Mouse (Mus musculus) neural tube, embryonic 10.5 days (tissue): ENCODE data around the gene Pde6h.
A peak's percentile ranks its signal among the peaks of the same experiment; 100 is the strongest.

Experiments
- DNase-seq: peaks from one replicate; pipeline ENCODE4 v3.0.0-alpha.2; 2017; ENCODE audit warnings: low spot score; ENCODE audit errors: extremely low spot score

Pde6h gene

DNA sequence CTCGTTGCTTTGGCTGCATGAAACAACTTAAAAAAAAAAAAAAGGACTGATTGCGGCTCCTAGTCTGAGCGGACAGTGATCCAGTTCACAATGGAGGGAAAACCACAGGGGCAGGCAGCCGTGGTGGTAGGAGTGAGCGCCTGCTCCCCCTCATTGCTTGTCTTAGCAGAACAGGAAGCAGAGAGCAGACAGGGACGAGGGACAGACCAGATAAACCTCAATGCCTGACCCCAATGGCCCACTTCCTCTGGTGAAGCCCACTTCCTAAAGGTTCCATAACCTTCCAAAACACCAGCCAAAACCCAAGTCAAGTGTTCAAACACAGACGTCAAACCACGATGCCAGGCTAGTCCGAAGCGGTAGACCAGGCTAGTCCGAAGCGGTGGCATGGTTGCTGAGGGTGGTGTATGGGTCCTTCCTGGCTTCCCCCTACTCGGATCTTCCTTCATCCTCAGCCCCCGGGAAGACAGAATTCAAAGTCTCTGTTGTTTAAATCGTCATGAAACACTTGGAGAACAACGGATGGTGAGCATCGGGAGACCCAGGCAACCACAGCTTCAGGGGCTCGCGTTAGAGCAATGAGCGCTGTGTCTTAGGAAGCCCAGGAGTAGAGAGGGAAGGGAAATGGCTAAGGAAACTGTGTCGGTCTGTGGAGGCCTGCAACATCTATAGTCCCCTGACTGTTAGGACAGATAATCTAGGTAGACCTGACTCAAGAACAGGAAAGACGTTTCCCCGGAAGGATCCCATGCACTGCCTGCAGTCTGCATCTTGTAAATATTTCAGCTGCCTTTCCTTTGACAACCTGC, 55.8 kb downstream of the Pde6h start:
- DNase-seq, result no peak

DNA sequence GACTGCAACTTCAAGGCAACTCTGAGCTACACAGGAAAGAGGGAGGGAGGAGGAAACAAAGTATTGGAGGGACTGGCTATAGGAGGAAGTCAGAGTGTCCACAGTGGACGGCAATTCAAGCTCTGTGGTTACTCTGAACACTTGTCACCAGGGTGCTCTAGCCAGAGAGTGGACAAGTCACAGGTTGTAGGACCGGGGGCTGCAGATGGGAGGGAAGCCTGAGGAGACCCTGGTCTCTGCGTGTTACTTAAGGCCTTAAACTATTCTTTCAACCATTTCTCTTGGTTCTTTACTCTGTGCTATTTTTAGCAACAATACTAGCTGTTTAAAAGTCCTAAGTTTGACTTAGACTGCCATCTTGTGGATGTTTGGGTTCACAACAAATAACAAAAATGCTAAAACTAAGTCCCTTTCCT, 56.7 kb downstream of the Pde6h start:
- DNase-seq, result peak; percentile 19

GRCm38 (mm10) chr6:136982581-136982980, 58.9 kb downstream of the Pde6h start:
- DNase-seq, result no peak

DNA sequence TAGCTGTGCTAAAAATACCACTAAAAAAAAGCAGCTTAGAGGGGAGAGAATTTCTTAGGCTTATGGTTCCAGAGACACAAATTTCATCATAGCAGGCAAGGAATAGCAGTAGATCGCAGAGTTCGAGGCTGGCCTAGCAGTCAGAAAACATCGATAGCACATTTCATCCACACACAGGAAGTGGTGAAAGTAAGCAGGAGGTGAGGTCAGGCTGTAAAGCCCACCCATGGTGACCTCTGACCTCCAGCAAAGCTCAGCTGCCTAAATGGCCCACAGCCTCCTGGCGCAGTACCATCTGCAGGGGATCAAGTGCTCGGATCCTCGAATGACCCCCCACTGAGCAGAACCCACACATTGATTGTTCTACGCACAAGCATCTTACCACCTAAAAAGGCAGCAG, 59.6 kb downstream of the Pde6h start:
- DNase-seq, result no peak

DNA sequence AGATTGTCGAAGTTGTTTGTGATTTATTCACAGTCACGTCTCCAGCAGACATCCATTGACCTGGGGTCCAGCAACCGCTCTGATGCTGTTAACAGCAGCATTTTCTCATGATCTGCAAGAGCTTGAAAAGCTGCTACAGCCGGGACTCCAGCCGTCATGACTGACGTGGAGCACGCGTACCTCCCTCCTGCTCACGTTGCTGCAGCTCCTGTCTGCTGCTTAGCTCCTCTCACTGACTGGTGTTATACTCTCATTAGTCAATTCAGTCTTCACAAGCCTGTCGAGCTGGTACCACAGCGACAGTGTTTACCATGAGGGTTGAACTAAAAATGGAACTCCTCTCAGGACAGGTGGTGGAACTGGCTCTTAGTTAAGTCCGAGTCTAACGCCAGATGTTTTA, 62.4 kb downstream of the Pde6h start:
- no peak for DNase-seq

- DNase-seq, result no peak
Observed at GRCm38 (mm10) chr6:136986718-136987117, 63.1 kb downstream of the Pde6h start.

DNA sequence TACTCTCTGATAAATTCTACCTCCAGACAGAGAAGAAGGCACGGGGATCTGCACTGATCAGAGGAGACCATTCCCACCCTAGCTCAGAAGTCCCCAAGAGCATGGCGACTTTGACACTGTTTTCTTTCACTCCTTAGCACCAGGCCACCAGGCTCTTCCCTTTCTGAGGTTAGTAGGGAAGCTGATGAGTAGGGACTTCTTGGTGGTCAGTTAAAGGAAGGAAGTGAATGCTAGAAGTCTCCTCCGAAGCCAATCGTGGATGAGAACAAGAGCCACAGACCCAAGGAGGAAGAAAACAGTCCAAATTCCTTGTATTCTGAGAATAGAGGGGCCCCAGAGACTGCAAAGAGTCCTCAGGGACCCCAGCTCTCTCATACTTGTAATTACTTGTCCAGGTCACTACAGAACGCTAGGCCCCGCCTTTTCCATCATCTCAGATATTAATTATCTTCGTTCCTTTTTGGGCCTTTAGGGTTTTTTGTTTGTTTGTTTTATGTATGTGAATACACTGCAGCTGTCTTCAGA, 65.0 kb downstream of the Pde6h start:
- no peak for DNase-seq

GRCm38 (mm10) chr6:136989824-136990497, 66.3 kb downstream of the Pde6h start:
- DNase-seq, result no peak

DNA sequence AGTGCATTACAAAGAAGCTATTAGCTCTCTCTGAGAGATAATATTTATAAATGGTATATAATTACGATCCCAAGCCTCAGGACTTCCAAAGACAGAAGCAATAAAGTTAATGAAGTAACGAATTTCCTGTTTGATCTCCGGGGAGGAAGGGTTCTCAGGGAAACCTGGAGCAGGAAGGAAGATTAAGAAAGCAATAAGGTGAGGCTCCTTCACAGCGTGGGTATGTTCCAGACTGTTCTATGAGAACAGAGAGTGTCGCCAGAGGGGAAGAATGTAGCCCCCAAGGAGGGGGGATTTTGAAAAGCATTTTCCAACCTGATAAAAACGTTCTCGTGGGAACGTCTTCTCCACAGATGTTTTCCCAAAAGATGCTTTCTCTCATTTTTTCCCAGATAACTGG, 66.9 kb downstream of the Pde6h start:
- DNase-seq, result no peak

GRCm38 (mm10) chr6:136993574-136993973, 69.9 kb downstream of the Pde6h start:
- no peak for DNase-seq

- no peak for DNase-seq
Observed at GRCm38 (mm10) chr6:136995533-136995932, 71.9 kb downstream of the Pde6h start.

GRCm38 (mm10) chr6:136996336-136996735, 72.7 kb downstream of the Pde6h start:
- no peak for DNase-seq

GRCm38 (mm10) chr6:136998181-136998580, 74.5 kb downstream of the Pde6h start:
- no peak for DNase-seq

- DNase-seq, result no peak
Observed at GRCm38 (mm10) chr6:136999009-136999408, 75.4 kb downstream of the Pde6h start.

DNA sequence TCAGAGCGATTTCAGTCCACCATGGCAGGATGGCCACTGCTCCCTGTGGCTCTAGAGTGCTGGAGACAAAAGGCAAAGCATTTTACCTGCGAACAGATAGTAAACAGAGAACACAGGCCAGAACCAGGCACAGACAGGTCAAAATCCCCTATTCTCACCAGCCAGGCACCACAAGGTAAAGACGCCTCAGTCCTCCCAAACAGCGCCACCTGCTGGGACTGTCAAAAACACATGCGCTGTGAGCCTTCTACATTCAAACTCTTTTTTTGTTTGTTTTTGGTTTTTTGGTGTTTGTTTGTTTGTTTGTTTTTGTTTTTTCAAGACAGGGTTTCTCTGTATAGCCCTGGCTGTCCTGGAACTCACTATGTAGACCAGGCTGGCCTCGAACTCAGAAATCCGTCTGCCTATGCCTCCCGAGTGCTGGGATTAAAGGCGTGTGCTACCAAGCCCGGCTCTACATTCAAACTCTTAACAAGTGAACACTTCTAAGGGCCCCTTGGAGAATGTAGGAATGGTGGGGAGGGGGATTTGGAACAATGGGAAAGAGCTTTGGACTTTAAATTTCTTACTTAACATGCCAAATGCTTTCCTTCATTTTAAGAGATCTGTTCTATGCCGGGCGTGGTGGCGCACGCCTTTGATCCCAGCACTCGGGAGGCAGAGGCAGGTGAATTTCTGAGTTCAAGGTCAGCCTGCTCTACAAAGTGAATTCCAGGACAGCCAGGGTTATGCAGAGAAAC, 76.2 kb downstream of the Pde6h start:
- DNase-seq, result no peak

DNA sequence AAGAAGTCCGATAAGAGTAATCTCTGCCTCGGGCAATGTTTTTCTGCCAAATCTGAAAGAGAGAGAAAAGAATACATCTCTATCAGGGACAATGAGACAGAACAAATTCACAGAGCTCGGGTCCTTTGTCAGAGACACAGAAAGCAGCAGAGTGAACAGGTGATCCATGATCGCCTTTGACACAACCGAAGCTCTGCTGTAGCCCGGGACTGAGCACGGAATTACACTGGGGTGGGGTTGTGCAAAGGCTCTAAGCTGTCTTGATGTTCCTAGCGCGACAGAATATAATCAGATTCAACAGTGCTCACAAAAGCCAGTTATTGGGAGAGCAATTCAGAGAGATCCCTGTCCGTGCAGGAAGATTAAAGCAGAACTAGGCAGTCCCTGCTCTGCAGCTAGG, 77.1 kb downstream of the Pde6h start:
- no peak for DNase-seq

- DNase-seq, result no peak
Observed at GRCm38 (mm10) chr6:137001267-137002168, 77.9 kb downstream of the Pde6h start.

- no peak for DNase-seq
Observed at GRCm38 (mm10) chr6:137002169-137002514, 78.5 kb downstream of the Pde6h start.

GRCm38 (mm10) chr6:137004359-137004758, 80.7 kb downstream of the Pde6h start:
- no peak for DNase-seq

- DNase-seq, result no peak
Observed at GRCm38 (mm10) chr6:137011187-137011586, 87.6 kb downstream of the Pde6h start.

GRCm38 (mm10) chr6:137014346-137014745, 90.7 kb downstream of the Pde6h start:
- no peak for DNase-seq
